Mouse (Mus musculus): ENCODE data around the gene Chpt1. TPM values are rescaled to one million over a fixed set of nuclear protein-coding genes. Genes with fewer than 3 reads are reported as not detected.

Chpt1 gene
- polyA plus RNA-seq, 1 experiment from 2014 or later: 5.1 TPM

Other genes with a start within 250 kb of the Chpt1 start
- 0.77 and 1.00 TPM in 2 replicates for gene Dram1, start 125.0 kb downstream of the Chpt1 start, polyA plus RNA-seq (2015; fragmentation: Nextera tagmentation; extraction: Ambion mirVana)
- gene Gnptab, start 124.9 kb downstream of the Chpt1 start, polyA plus RNA-seq (2015; fragmentation: Nextera tagmentation; extraction: Ambion mirVana): 4.0 and 5.3 TPM in 2 replicates
- gene Sycp3, start 44.5 kb downstream of the Chpt1 start, polyA plus RNA-seq (2015; fragmentation: Nextera tagmentation; extraction: Ambion mirVana): 0.13 TPM in 1 of 2 replicates, not detected in the other
- gene Mybpc1, start 101.1 kb upstream of the Chpt1 start, polyA plus RNA-seq (2015; fragmentation: Nextera tagmentation; extraction: Ambion mirVana): 0.44 and 0.62 TPM in 2 replicates
- gene Spic, start 180.9 kb upstream of the Chpt1 start, polyA plus RNA-seq (2015; fragmentation: Nextera tagmentation; extraction: Ambion mirVana): 7.8 and 8.5 TPM in 2 replicates
- 71.7 and 85.0 TPM in 2 replicates for gene Arl1, start 226.8 kb upstream of the Chpt1 start, polyA plus RNA-seq (2015; fragmentation: Nextera tagmentation; extraction: Ambion mirVana)

Data from liver, embryonic 13.5 days (tissue).